Mouse (Mus musculus) adrenal gland, postnatal 10 days (tissue): ENCODE data around the gene Gm32742. TPM values are rescaled to one million over a fixed set of nuclear protein-coding genes. Genes with fewer than 3 reads are reported as not detected.
"Not testable (repeated sequence)": the region's sequence is repeated elsewhere in the genome, so short reads cannot be mapped to it uniquely, and the experiment has no call there.

ENCODE experiments used
- DNase-seq: peaks from one replicate; pipeline ENCODE4 v3.0.0; 2021; ENCODE audit warnings: mixed read lengths
- microRNA-seq: library from miRNA; unstranded; fragments of <30 nt; microRNA quantifications from one replicate; pipeline ENCODE4 v1.2.0, GENCODE M21; 2021
- total RNA-seq, 2 experiments: library from RNA; stranded (reverse); gene quantifications; 2 replicates each; pipeline ENCODE4 v1.2.3; 2021

Gm32742 gene
- total RNA-seq, 2 experiments from 2014 or later: not detected

DNA sequence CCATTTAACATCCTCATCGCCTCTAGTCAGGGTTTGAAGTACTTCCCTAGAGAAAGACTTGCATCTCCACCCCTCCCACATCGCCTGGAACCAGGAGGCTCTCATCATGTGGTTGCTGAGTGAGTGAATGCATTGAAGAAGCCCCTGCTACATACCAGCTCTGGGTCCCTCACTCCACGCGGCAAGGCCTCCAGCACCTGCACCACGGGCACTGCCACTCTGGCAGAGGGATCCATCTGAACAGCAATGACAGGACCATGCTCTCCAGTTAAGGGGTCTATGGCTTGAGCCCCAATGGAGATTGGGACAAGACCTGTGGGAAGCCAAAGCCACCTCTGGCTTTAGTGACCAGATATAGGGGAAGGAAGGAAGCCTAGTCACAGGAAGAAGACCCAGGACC is 18.0 kb downstream of the Gm32742 start:
- DNase-seq: no peak

DNA sequence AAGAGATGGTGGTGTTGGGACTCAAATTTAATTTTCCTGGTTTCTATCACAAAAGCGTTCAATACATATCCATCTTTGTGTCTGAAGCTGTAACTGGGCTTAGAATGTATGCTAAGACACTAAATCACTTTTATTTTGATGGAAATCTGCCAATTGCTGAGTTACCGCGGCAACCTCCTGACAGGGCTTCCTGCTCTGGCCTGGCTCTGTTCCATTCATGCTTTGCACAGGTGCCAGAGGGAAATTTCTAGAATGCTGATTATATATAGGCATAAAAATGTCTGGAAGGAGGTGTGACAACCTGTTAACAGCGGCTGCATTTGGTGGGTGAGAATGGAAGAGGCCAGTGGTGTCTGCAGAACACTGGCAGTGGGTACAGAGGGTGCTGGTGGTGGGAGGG is 18.8 kb downstream of the Gm32742 start:
- no peak for DNase-seq

DNA sequence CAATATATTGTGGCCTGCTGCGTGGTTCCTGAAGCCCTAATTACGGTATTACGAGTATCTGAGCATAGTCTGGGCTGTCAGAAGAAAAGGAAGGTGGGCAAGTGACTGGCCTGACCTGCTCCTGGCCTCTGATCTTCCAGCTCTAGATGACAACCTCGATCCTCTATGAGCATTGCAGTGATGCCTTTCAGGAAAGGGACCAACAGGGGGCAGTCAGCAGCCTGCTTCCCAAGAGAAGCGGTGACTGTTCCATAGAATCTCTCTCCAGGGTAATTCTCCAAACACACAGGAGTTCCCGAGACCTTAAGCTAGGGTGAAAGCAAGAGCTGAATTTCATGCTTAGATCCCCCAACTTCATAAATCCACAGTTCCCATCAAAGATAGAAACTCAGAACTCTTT is 21.1 kb downstream of the Gm32742 start:
- DNase-seq: no peak

DNA sequence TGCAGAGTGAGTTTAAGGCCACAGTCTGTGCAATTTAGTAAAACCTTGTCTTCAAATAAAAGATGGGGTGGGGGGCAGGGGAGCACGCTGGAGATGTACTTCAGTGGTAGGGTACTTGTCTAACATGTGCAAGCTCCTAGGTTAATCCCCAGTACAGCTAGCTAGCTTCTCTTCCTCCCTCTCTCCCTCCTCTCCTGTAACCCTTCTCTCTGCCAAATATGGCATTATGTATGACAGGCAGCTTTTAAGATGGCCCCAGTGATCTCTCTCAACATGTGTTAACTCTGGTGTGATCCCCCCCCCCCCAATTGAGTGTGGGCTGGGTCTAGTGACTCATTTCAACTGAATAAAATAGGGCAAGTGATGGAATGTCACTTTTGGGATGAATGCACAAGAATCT is 21.9 kb downstream of the Gm32742 start:
- DNase-seq: no peak

DNA sequence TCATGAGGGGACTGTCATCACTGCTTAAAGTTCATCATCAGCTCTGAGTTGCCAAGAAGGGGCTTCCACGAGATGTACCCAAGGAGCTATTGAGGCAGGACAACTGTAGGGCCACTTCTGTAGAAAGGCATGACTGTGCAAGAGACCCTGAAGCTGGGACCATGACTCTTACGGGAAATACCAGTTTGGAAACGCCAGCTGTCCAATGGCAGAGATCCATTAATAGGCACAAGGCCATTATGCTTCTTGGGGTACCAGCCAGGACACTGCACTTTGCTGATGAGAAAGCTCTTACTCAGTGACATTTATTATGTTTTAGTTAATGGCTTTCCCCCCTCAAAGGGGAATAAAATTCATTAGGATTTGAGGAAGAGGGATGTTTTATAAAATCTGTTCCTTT is 24.6 kb downstream of the Gm32742 start:
- DNase-seq: no peak

DNA sequence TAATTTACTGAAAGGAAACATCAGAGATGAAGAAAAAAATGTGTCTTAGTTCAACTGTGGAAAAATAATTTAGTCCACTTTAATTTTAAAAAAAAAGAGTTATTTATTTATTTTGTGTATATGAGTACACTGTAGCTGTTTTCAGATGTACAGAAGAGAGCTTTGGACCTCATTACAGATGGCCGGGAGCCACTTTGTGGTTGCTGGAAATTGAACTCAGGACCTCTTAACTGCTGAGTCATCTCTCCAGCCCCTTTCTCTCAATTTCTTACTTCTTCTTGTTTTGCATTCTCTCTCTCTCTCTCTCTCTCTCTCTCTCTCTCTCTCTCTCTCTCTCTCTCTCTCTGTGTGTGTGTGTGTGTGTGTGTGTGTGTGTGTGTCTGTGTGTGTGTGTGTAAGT is 25.9 kb downstream of the Gm32742 start:
- DNase-seq: not testable (repeated sequence)

DNA sequence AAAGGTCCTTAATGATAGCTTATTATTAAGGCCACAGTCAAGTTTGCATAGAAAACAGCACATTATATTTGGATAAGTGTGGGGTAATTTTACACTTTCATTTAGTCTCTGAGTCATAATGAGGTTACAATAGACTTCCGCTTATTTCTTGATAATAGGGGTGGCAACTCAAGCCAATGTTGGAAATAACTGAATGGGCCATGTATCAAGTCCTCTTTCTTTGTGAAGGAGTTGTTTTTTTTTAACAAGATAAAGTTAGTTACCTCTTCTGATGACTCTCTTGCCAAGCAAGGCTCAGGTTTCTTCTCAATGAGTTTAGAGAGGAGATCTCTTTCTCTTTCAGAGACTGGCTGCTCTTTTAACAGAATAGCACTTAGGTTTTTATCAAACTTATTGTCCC is 27.0 kb downstream of the Gm32742 start:
- no peak for DNase-seq

DNA sequence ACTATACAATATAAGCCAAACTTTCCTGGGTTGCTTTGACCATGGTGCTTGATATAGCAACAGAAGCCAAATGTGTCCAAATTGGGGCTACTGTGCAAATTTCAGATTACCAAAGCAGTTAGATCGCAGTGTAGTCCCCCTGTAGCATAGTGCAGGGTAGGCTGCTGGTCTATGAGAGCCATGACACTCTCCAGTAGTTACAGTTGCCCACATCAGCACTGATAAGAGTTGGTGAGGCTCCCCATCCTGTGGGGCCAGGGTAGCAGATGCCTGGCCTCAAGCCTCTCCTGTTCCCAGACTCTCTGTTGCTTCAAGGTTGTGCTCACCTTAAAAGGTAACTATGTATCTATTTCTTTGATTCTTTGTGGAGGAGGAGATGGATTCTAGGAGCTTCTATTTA is 27.5 kb downstream of the Gm32742 start:
- DNase-seq: no peak

- no peak for DNase-seq
Observed at GRCm38 (mm10) chr9:51137432-51137831, 27.9 kb downstream of the Gm32742 start.

DNA sequence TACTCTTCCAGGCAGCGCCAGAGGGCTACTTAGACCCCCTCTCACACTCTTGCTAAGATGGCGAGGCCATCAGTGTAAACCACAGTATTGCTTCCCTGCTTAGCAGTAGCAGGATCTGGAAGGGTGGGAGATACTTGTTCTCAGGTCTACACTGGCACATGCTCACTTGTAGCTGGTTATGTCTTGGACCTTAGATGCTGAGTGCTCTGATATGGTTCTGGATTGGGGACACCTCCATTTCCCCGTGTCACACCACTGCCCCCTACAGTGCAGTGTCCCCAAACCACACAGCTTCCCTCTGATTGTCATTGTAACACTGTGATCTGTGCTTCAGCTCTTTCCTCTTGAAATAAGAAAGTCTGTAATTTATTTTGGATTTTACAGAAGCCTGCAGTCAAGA is 28.3 kb downstream of the Gm32742 start:
- peak; percentile 58 for DNase-seq

DNA sequence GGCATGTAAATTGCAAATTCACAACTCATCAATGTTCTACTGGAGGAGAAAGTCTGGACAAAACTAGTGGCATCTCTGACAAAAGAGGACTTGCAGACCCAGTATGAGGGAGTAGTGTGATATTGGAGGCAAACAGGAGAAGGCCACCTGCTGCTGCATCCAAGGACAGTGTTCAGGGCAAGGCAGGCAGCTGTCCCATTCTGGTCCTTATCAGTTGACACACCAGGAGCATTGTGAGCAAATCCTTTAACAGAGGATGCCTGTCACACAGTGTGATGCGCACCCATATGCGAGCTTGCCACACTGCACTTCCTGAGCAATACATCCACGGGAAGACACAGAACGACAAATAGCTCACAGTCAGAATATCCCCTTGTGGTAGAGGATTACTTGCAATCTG is 50.5 kb downstream of the Gm32742 start:
- DNase-seq: no peak

- no peak for DNase-seq
Observed at GRCm38 (mm10) chr9:51105751-51106150, 59.6 kb downstream of the Gm32742 start.

DNA sequence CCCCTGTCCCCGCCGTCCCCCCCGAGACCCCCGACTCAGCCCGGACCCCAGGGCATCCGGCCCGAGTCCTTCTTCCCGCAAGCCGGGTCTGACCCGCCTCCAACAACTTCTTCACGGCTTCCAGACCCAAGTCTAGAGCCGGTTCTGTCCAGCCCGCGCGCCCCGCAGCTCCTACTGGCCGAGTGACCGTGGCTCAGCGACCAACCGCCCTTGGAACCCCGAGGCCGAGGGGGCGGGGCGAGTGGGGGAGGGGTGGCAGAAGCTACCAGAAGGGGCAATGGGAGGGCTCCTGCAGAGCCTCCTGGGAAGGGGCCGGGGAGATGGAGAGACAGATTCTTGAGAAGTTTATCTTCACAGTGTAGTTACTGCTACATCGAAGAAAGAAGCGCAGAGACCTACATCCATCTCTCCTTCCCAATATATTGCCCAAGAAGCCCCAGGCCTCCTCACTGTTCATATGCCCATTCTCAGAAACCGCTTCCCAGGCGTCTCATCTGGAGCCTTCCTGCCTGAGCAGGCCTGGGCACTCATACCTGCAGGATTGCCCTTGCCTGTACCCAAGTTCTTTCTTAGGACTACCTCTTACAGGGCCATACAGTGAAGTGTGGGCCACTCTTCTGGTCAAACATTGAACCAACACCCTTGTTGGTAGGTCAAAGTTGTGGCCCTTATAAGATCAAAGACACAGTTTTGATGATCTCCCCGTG is 61.4 kb downstream of the Gm32742 start:
- DNase-seq: peak; percentile 78

DNA sequence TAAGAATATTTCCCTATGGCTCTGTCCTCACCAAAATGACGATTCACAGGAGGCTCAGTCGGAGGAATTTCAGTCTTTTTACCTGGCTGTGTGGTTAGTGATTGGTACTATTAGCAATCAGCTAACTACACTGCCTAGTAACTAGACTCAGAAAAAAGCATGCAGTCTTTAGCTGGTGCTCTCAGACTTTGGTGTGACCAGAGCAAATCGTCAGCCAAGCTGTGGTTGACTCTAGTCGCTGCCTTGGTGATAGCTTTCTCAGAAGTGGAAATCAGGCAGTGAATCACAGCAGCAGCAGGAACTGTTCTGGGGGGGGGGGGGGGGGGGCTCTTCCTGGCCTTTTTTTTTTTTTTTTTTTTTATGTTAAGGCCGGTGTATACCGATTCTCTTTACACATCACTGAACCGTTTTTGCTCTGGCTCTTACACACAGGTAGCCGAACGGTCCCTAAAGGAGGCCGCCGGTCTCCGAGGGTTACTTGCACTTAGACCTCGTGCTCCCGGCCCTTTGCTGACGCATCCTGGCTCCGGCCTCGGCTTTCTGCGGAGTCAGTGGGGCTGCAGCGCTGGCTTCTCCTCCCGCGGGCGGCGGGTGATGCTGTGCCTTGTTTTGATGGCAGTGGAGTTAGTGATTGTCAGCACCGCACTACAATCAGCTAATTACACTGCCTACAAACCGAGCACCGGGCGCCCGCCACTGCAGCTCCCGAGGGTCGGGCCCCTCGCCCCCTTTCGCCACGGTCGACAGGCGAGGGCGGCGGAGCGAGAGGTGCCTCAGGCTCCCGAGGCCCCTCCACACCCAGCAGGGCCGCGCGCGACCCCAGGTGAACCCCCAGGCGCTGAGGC is 62.1 kb downstream of the Gm32742 start:
- DNase-seq: peak; percentile 79

GRCm38 (mm10) chr9:51101756-51102425 is 63.4 kb downstream of the Gm32742 start, which contains the start of gene 4833427G06Rik:
4833427G06Rik (minus strand) TSS chr9:51102078.
- DNase-seq: peak; percentile 77

- DNase-seq: peak; percentile 54
Observed at GRCm38 (mm10) chr9:51096306-51096705, 69.0 kb downstream of the Gm32742 start.

- no peak for DNase-seq
Observed at GRCm38 (mm10) chr9:51093697-51094096, 71.6 kb downstream of the Gm32742 start.

DNA sequence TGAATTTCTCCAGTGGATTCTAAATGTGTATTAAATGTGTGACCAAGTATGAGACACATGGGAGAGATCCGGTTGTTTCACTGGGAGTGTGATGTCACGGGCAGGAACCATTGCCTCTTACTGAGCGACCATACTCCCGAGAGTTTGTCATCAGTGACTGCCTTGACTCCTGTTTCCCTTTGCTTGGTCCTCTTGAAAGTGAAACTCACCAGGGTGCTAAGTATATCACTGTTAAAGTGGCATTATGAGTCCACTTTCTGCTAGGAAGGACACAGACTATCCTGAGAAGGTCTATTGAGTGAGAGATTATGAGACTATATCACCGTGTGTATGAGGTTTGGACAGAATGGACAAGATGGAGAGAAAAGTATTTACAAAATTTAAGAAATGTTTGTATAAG is 83.7 kb downstream of the Gm32742 start:
- DNase-seq: no peak

Small RNA genes lying within 50 kb of the gene (microRNA-seq; reads per million reads assigned to microRNA genes)
- gene Mir34b: 30.0 reads per million, percentile 31 among the genes with 10 or more reads in this experiment
- gene Mir34c: 942 reads per million, percentile 73 among the genes with 10 or more reads in this experiment

Other genes starting within 250 kb of the Gm32742 start
- 100 to 1,000 TPM; 132 to 136 TPM for gene Sik2, start 156.4 kb downstream of the Gm32742 start, total RNA-seq
- gene Btg4, start 104.6 kb downstream of the Gm32742 start, total RNA-seq: not detected
- 1 to 10 TPM; 6.4 to 8.2 TPM for gene Layn, start 88.4 kb downstream of the Gm32742 start, total RNA-seq
- not detected for gene 4833427G06Rik, start 63.4 kb downstream of the Gm32742 start, total RNA-seq
- gene Pou2af1, start 48.2 kb upstream of the Gm32742 start, total RNA-seq: 1 to 10 TPM; 1.8 to 3.0 TPM
- gene Colca2, start 113.1 kb upstream of the Gm32742 start, total RNA-seq: 1 to 10 TPM; 2.4 to 2.9 TPM
- under 1 TPM in 1 of 2 experiments, not detected in 1; 0.51 TPM for gene 1810046K07Rik, start 163.4 kb upstream of the Gm32742 start, total RNA-seq